Mouse (Mus musculus) testis, adult 2 months (tissue): ENCODE measurements at regions not wholly inside any gene's neighbourhood (a gene's known extent, or its start where the extent isn't known, plus 50 kb on each side); places are given as distances from the start of the nearest gene placed in this dataset.
"Not testable (repeated sequence)": the region's sequence is repeated elsewhere in the genome, so short reads cannot be mapped to it uniquely, and the experiment has no call there.

ENCODE experiments used
- CTCF ChIP-seq: fragments of 200-500 bp; IDR thresholded peaks from 2 replicates; pipeline ENCODE4 v1.5.1; 2012; ENCODE audit warnings: low read depth, mild to moderate bottlenecking, inconsistent platforms, low read length, moderate library complexity; ENCODE audit not compliant: control insufficient read depth, insufficient read depth, insufficient replicate concordance
- POLR2A ChIP-seq: fragments of 200-500 bp; IDR thresholded peaks from 2 replicates; pipeline ENCODE4 v1.6.1; 2012; ENCODE audit warnings: low read depth, mild to moderate bottlenecking, inconsistent platforms, low read length, moderate library complexity; ENCODE audit not compliant: control insufficient read depth

DNA sequence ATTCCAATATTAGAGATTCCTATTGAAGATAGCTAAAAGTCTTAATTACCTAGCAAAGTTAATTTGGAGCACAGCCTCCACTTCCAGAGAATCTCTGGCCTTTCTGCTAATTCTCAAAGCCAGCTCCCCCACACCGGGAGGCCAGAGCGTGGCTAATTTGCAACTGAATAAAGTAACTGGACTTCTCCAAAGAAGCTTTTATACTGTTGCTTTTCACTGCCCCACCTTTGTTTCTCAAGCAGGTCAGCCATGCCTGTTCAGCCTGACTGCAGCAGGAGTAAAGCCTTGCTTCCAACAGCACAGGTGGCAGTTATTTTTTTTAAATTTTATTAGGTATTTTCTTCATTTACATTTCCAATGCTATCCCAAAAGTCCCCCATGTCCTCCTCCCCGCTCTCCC lies 60.8 kb upstream of the Slc1a4 start:
- not testable (repeated sequence) for TF ChIP-seq POLR2A, CTCF
